Mouse (Mus musculus) liver, adult (tissue): ENCODE results near the gene Dtnb.

ENCODE experiments used
- GATA4 ChIP-seq: IDR thresholded peaks from 2 replicates; pipeline ENCODE4 v1.6.1; 2014; ENCODE audit warnings: mild to moderate bottlenecking, low read length; ENCODE audit not compliant: insufficient replicate concordance

Gene Dtnb

DNA sequence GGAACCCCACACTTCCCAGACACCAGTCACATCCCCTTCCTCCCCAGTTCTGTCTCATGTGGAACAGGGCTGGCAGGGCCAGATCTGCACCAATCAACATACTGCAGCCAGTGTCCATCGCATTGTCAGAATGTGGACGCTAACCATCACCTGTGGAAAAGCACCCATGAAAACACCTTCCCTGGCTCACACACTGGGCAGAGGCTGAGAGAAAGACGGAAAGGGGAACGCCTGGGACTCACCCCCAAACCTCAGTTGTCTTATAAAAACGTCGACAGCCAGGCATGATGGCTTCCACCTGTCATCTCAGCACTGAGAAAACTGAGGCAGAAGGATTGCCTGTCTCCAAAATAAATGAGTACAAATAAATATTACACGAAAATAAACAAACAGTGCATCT, 219.1 kb downstream of the Dtnb start:
- no peak for TF ChIP-seq GATA4

DNA sequence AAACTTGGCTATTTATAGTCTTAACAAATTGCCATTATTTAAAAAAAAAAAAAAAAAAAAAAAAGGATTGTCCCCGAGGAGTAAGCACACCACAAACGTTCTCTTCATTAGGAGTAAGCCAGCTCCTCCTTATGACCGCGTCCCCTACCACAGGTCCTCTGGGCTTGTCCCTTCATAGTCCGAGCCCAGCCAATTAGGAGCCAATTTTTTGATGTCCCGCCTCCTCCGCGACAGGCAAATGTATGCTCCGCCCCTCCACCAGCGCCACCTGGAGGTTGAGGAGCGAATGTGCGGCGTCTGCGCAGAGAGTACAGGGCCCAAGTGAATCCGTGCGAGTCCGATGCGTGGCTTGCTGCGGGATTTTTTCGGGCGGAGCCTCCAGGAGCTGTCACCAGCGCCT, 219.6 kb downstream of the Dtnb start:
- no peak for TF ChIP-seq GATA4

DNA sequence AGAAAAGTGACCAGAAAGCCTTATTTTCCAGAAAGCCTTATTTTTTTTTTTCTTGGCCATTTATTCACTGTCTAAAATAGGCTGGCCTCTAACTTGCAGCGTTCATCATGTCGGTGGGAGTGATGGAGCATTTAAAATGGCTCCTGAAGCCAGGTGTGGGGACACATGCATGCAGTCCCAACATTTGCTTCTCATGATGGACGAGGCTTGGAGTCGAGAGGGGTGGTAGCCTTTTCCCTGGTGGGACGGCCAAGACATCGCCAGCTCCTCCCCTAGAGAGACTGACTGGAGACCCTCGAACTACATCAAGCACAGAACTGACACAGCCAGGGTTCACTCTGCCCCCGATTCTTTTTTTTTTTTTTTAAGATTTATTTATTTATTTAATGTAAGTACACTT, 220.1 kb downstream of the Dtnb start:
- no peak for TF ChIP-seq GATA4

DNA sequence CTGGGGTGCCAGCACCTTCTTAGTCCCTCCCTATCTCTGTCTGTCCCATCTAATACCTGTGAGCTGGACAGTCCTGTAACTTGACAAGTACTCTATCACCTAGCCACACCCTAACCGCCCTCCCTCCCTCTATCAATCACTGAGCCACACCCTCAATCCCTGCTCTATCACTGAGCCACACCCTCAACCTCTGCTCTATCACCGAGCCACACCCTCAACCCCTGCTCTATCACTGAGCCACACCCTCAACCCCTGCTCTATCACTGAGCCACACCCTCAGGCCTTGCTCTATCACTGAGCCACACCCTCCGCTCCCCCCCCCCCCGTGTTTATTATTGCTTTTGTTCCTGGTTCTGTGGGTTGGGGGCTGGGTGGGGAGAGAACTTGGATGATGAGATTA, 223.4 kb downstream of the Dtnb start:
- no peak for TF ChIP-seq GATA4

DNA sequence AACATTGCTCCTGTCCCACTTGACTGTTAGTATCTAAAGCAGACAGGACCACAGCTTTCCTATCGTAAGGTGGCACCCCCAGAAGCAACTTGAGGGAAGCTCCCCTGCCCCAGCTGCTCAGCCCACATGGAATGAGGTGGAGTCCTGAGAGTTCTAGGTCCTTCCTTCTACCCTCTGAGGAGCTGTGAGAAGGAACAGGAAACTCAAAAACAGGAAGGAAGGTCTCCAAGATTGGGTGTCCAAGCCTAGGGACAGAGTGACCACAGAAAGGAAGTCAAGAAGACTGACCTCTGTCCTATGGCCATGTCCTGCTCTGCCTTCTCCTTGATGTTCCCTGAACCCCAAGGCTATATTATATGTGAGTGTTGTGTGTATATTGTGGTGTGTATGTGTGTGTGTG, 227.4 kb downstream of the Dtnb start:
- TF ChIP-seq GATA4: peak; percentile 84; the same call in 1 of the 2 replicates

DNA sequence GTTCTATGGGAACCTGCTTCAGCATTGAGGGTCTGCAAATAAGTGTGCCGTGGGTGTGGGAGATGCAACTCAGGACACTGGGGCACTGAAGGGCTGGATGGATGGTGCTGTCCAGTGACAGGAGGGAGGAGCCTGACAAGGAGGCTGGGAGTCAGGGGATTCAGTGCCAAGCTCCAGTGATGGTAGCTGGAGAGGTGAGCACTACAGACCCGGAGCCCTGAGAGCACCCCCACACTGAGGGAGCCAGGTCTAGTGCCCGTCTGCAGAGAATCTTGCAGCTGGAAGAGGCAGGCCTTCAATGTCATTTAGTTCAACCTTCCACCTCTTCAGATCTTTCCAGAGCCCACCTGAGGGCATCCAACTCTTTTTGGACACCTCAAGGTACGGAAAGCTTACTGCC, 233.7 kb downstream of the Dtnb start, which contains the start of gene Dnmt3a:
Dnmt3a (plus strand) TSS at position 156 of the 400 bp plus-strand sequence.
- TF ChIP-seq GATA4: no peak

DNA sequence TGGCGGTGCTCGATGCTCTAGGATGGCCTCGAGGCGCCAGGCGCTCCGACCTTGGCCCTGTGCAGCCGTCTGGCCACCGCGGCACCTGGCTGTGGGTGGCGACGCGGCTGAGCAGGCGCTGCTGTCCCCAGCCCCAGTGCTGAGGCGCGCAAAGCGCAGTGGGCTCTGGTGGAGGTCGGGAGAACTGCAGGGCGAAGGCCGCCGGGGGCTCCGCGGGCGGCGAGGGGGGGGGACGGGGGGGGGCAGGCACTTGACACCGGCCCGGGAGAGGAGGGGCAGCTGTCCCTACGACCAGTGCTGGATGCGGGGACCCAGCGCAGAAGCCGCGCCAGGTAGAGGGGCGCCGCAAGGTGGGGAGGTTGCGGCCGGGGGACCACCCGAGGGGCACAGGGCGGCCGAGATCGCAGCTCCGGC, 234.1 kb downstream of the Dtnb start:
- no peak for TF ChIP-seq GATA4

DNA sequence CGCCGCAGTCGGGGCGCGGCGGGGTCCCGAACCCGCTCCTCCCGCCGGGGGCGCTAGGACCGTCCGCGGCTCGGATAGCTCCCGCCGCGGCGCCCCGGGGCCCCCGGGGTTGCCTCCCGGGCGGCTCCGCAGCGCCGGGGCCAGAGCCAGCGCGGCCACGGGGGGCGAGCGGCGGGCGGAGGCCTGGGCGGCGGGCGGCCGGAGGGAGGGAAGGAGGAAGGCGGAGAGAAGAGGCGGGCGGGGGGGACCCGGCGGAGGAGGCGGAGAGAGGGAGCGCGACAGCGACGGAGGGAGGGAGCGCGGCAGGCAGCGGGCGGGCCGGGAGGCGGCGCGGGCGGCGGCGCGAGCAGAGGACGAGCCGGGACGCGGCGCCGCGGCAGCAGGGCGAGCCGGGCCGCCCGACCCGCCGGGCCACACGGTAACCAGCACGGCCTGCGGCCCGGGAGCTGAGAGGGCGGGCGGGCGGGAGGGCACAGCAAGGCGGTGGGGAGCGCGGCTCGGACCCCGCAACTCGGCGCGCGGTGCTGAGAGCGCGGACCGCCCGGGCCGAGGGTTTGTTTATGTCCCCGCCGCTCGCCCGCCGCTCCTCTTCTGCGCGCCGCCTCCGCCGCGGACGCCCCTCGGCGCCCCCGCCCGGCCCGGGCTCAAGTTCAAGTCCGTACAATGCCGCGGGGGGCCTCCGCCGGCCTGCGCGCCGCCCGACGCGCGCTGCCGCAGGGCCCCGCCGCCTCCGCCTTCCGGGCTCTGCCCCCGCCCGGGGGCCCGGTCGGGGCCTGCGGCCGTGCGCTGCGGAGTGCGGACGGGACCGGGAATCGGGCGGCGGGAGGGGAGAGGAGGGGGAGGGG, 234.7 kb downstream of the Dtnb start:
- no peak for TF ChIP-seq GATA4

DNA sequence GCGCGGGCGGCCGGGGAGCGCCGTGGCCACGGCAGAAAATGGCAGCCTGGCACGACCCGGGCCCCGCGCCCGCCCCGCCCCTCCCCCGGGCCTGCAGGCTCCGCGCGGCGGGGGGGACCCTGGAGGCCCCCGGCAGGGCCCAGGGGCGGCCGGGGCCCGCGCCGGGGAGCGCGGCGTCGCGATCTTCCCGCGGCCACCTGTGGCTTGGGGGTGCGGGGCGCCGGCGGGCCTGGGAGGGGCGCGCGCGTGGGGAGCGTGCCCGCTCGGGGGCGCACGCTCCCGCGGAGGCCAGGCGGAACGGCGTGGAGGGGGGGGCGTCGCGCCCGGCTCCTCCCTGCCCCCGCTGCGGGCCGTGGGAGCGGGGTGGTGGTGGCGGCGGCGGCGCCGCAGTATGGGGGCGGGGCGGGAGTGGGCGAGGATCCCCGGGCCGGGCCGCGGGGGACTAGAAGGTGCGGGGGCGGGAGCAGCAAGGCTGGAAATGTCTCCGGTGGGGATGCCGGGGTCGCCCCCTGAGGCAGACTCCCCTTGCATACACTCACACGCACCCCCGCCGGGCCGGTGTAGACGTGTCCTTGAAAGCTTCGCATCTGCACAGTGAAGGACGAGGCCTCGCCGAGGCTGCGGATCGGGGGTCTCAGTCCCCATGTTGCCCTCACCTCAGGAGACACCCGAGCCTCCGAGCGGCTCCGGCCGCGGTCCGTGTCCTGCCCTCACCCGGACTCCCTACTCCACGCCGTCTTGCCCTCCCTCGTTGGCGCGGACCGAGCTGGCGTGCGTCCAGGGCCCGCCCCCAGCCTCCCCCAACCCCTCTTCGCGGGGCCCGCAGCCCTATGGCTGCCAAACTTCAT, 235.6 kb downstream of the Dtnb start:
- TF ChIP-seq GATA4: no peak

DNA sequence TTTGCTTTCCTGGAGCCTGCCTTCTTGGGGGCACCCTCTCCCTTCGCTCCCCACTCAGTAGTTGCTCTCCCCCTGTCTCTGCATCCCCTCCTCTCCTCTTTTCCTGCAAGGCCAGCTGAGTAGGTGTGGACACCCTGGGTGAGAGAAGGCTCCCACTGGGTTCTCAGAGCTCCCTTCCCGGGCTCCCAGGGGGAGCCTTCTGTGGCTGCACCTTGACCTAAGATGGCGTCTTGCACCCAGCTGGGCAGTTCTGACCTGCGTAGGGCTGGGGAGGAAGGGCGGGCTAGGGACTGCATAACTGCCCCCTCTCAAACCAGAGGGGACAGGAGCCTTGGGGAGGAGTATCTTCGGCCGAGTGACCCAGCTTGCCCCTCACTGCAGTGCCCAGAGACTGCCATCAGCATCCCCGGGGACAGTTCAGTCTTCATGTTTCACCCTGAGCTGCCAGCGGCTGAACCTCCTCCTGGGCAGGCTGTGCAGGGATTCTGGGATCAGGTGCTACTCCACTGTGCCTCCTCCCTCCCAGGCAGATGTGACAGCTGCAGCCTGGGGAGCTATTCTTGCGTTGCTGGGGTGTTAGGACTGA, 236.3 kb downstream of the Dtnb start:
- no peak for TF ChIP-seq GATA4

DNA sequence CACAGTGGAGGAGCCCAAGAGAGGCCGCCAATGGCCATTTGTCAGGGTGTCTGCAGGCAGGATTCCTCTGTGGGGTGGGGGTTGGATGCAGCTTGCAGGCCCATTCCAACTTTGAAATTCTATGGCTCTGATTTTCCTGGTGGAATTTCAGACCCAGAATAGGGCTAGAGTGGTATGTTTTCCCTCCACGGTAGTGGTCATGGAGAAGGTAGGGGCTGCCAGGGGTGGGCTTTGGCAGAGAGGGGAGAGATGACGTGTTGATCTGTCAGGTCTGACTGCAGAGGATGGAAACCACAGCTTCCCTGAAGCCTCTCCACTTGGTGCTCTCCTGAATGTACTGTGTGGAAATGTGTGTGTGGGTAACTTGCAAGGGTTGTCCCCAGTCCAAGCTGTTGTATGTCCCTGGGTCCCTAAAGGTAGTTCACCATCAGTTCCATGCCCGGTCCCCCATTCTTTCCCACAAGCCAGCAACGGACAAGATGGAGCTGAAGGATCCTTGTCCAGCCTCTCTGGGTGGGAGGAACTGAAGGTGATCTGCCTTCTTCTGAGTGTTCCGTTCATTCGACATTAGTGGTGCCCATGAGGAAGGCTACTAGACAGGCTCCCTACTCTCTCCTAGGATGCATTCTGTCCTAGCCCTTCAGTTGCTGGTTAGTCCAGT, 237.5 kb downstream of the Dtnb start:
- no peak for TF ChIP-seq GATA4

DNA sequence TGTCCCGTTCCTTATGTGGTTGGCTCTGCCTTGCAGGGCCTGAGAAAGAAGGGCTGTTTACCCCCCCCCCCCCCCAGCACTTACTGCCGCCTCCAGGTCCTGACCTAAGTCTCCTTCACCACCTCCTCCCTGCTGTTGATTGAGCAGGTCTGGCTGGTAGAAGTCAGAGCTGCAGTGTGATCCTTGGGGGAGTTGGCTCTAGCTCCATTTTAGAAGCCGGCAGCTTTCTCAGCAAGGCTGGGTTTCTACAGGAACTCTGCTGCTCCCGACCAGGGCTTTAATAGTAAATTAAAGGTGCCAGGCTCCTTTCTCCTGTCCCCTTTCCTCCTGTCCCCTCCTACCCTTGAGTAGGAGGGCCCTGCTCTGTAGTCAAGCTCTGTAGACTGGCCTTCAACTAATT, 238.3 kb downstream of the Dtnb start:
- no peak for TF ChIP-seq GATA4

DNA sequence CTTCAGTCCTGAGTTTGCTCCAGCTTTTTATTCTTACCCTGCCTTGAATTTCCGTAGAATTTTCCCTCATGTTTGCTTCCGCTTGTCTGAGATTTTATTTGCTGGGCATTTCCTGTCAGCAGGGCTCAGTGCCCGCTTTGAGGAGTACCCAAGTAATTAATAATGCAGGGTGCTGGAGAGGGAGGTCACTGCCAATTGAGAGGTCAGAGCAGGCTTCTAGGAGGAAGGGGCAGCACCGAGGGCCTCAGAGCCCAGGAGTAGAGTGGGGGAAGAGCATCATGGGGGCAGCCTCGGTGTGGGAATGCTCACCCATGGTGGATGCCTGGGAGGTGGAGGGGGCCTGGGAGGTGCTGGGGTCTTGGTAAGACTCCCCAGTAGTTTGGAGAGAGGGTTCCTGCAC, 239.4 kb downstream of the Dtnb start:
- TF ChIP-seq GATA4: no peak

DNA sequence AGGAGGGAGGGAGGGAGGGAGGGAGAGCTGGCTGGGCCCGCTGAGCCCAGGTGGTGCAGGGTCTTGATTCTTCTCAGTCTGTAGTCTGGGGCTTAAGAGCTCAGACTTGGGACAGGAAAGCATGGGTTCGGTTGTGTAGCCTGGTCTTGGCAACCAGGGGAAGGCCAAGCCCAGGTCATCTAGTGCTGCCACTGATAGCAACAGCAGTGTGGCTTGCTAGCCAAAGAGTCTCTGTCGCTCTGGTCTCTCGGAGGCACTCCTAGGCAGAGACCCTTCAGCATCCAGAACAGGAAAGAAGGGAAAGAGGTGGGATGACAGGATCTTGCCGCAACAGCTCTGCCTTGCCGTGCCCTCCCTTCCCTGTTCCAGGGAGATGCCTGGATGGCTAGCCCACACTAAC, 240.1 kb downstream of the Dtnb start:
- TF ChIP-seq GATA4: no peak; the same call in 1 of the 2 replicates

DNA sequence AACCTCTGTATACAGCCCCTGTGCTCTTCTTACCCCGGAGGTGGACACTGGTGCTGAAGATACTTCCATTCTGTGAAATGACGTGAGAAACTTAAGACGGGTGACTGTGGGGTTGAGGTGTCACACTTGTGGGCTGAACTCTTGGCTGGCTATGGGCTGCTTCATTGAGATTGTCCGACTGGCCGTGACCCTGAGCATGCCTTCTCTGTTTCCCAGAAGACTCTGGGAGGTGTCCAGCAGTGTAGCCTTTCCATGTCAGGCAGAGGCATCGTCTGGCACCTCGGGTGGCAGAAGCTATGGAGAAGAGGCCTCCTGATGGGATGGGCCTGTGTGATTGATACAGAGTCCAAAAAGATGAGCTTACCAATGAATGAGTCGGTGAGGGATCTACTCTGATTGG, 241.0 kb downstream of the Dtnb start:
- TF ChIP-seq GATA4: no peak
